Mouse (Mus musculus) brain, embryonic 18.5 days (tissue): ENCODE results near the gene Nuf2.

Experiments used
- DNase-seq: peaks from one replicate; pipeline ENCODE4 v3.0.0-alpha.2; 2012; ENCODE audit warnings: low read depth, low spot score

The Nuf2 gene

GRCm38 (mm10) chr1:169471185-169471584 lies 60.1 kb downstream of the Nuf2 start:
- no peak for DNase-seq

- DNase-seq, result no peak
Observed at GRCm38 (mm10) chr1:169467791-169468190, 63.5 kb downstream of the Nuf2 start.

- DNase-seq, result no peak
Observed at GRCm38 (mm10) chr1:169462386-169463115, 68.7 kb downstream of the Nuf2 start.

- DNase-seq, result no peak
Observed at GRCm38 (mm10) chr1:169459071-169459782, 72.0 kb downstream of the Nuf2 start.
